Mouse (Mus musculus) Patski (cell line): Measurements from ENCODE around the gene Fbxo7. TPM values are rescaled to one million over a fixed set of nuclear protein-coding genes. Genes with fewer than 3 reads are reported as not detected.

Source experiments
- ATAC-seq: fragments of 100-300 bp; one replicate; pipeline ENCODE4 v1.8.0; 2021
- CTCF ChIA-PET: fragments of 350-600 bp; sonication (Branson Sonifier 250); formaldehyde crosslinking; loops from one replicate; lab custom pipeline; 2022; ENCODE audit warnings: inconsistent platforms; lab: Charles Lee
- POLR2A ChIA-PET: fragments of 350-600 bp; sonication (Branson Sonifier 250); formaldehyde crosslinking; loops from one replicate; lab custom pipeline; 2022; ENCODE audit warnings: antibody characterized with exemption, inconsistent platforms; lab: Charles Lee
- DNase-seq: peaks from one replicate; pipeline ENCODE4 v3.0.0-alpha.2; 2011; ENCODE audit warnings: low read depth, low spot score
- H3K27me3 ChIP-seq: fragments of 371-371 bp; one replicate; pipeline ENCODE4 v1.5.1; 2021
- CTCF ChIP-seq: fragments of 100-300 bp; IDR thresholded peaks from one replicate; pipeline ENCODE4 v1.5.1; 2021
- in situ Hi-C: fragments of 300-500 bp; cut with MboI; formaldehyde crosslinking; loops from 3 replicates; pipeline ENCODE4 v1.11.1; 2018; ENCODE audit warnings: low pct_unique_long_range_greater_than_20kb, mixed read lengths
- polyA plus RNA-seq: library from polyadenylated mRNA; unstranded; gene quantifications from one replicate; pipeline ENCODE4 v1.2.3, GENCODE M21; 2021

Gene Fbxo7
- polyA plus RNA-seq, 1 experiment from 2014 or later: 38.1 TPM

DNA sequence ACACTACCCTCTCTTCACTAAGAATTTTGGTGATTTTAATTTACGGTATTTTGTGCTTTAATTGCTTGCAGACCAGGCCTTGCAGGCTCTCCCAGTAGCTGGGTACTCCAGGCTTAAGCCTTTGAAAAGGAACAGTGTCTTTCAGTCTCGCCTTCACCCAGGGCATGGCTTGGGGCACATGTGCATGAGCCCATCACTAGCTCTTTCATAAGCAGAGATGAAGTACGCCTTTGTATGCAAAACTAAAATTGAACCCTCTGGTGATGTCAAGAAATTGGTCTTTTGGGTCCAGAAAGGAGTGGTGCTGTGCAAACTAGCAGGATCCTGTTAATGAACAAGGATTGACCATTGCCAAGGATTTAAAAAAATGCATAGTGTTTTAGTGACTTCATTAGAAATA lies 10.7 kb downstream of the Fbxo7 start:
- in situ Hi-C loops: no loop called here
- ATAC-seq: no peak
- CTCF ChIA-PET: interaction anchor here (1.5 to 2.3 kb wide), 2 partner anchors 10 to 28 kb away, joined by 4 to 6 read pairs; partner anchors contain the start of gene Fbxo7
- TF ChIP-seq CTCF: no peak
- DNase-seq: no peak
- H3K27me3 ChIP-seq: no peaks in the 10 kb centered on the region
- POLR2A ChIA-PET: no interaction called here

- ChIA-PET POLR2A (no interaction called here), CTCF (no interaction called here)
- TF ChIP-seq CTCF: no peak
- in situ Hi-C loops: no loop called here
- no peaks in the 10 kb centered on the region for H3K27me3 ChIP-seq
- no peak for DNase-seq
- ATAC-seq: no peak
Measured at GRCm38 (mm10) chr10:86034007-86034728, 12.4 kb downstream of the Fbxo7 start.

- ATAC-seq (no peak), DNase-seq (no peak)
- ChIA-PET CTCF (interaction anchor here (0.9 kb wide), 1 partner anchor 22 kb away, joined by 3 read pairs; the partner anchor contains the start of gene Fbxo7), POLR2A (no interaction called here)
- in situ Hi-C loops: no loop called here
- TF ChIP-seq CTCF: no peak
- H3K27me3 ChIP-seq: no peaks in the 10 kb centered on the region
Measured at GRCm38 (mm10) chr10:86043651-86044050, 21.9 kb downstream of the Fbxo7 start.

DNA sequence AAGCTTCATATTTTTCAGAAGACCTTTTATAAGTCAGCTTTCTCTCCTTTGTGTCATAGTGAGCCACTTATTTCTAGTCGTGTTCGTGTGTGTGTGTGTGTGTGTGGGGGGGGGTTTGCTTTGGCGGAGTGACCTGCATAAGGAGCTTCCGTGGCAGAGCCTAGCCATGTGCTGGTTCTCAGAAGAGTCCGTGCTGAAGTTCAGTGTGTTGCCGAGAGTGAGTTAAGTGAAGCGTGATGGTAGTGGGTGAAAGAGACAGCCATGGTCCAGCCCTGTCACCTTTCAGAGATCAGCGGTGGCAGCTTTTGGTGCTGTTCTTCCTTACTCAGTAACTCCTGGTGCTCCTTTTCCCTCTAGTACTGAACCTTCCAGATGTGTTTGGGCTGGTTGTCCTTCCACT lies 22.3 kb downstream of the Fbxo7 start:
- TF ChIP-seq CTCF: no peak
- DNase-seq (no peak), ATAC-seq (no peak)
- POLR2A ChIA-PET: no interaction called here
- CTCF ChIA-PET: interaction anchor here (0.9 kb wide), 1 partner anchor 22 kb away, joined by 3 read pairs; the partner anchor contains the start of gene Fbxo7
- in situ Hi-C loops: no loop called here
- H3K27me3 ChIP-seq: no peaks in the 10 kb centered on the region

DNA sequence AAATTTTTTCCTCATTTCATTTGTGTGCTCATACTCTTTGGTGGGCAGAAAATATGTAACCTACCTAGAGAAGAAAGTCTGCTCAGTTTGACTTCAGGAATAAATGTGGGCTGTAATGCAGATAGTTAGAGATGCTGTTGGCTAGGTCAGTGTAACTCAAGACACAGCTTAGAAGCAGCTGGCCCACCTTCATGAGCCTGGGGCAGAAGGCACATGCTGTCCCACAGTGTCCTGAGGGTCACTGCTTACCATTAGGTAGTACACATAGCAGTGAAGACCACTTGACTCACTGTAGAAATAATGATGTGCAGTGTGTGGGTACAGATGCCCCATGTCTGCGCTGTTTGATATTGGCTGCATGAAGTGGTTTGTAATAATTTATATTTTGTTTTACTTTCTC lies 24.6 kb downstream of the Fbxo7 start:
- no peaks in the 10 kb centered on the region for H3K27me3 ChIP-seq
- in situ Hi-C loops: no loop called here
- no peak for ATAC-seq
- no peak for TF ChIP-seq CTCF
- ChIA-PET POLR2A (interaction anchor here (0.6 kb wide), 1 partner anchor 935 kb away, joined by 4 read pairs; no protein-coding TSS in a partner anchor), CTCF (interaction anchor here (2.3 kb wide), 1 partner anchor 24 kb away, joined by 9 read pairs; the partner anchor contains the start of gene Fbxo7)
- DNase-seq: no peak

GRCm38 (mm10) chr10:86047786-86048185 lies 26.0 kb downstream of the Fbxo7 start:
- ATAC-seq (no peak), DNase-seq (no peak)
- in situ Hi-C loops: no loop called here
- no peak for TF ChIP-seq CTCF
- H3K27me3 ChIP-seq: no peaks in the 10 kb centered on the region
- ChIA-PET POLR2A (no interaction called here), CTCF (no interaction called here)

- no peak for DNase-seq
- no peaks in the 10 kb centered on the region for H3K27me3 ChIP-seq
- ATAC-seq: no peak
- ChIA-PET POLR2A (no interaction called here), CTCF (interaction anchor here (1.4 to 1.5 kb wide), 2 partner anchors 9 to 28 kb away, joined by 3 to 4 read pairs; no protein-coding TSS in a partner anchor)
- in situ Hi-C loops: no loop called here
- no peak for TF ChIP-seq CTCF
Measured at GRCm38 (mm10) chr10:86050522-86050921, 28.8 kb downstream of the Fbxo7 start.

- no peaks in the 10 kb centered on the region for H3K27me3 ChIP-seq
- ChIA-PET CTCF (interaction anchor here (1.2 to 1.4 kb wide), 2 partner anchors 9 to 31 kb away, joined by 3 to 6 read pairs; partner anchors contain the start of gene Fbxo7), POLR2A (interaction anchor here (0.6 to 1.0 kb wide), 2 partner anchors 15 to 25 kb away, joined by 3 read pairs; no protein-coding TSS in a partner anchor)
- DNase-seq (no peak), ATAC-seq (no peak)
- no peak for TF ChIP-seq CTCF
- in situ Hi-C loops: no loop called here
Measured at GRCm38 (mm10) chr10:86052818-86053522, 31.2 kb downstream of the Fbxo7 start.

DNA sequence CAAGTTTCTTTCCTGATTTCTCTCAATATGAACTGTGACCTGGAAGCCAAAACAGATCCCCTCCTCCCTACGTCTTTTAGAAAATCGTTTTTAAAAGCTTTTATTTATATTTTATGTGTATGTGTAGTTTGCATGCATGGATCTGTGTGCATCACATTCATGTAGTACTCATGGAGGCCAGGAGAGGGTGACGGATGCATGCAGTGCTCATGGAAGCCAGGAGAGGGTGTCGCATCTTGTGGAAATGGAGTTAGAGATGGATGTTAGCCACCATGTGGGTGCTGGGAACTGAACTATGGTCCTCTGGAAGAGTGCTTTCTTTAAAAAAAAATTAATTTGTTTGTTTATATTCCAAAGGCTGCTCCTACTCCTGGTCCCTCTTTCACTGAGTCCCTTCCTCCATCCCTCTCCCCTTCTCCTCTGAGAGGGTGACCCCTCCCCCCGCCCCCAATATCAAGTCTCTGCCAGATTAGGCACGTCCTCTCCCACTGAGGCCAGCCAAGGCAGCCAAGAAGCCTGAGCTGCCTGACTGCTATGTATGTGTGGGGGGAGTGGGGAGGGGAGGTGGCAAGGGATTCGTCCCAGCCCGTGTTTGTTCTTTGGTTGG lies 34.6 kb downstream of the Fbxo7 start:
- ATAC-seq: no peak
- no peak for DNase-seq
- ChIA-PET CTCF (interaction anchor here (1.6 kb wide), 1 partner anchor 9 kb away, joined by 5 read pairs; no protein-coding TSS in a partner anchor), POLR2A (interaction anchor here (0.7 to 1.1 kb wide), 3 partner anchors 14 to 246 kb away, joined by 3 to 5 read pairs (median 3); no protein-coding TSS in a partner anchor)
- in situ Hi-C loops: loop anchor here (5.0 kb wide), 1 partner anchor 84 kb away; no protein-coding TSS in a partner anchor
- peak; percentile 55 for TF ChIP-seq CTCF
- H3K27me3 ChIP-seq: no peaks in the 10 kb centered on the region

GRCm38 (mm10) chr10:86057286-86057685 lies 35.5 kb downstream of the Fbxo7 start:
- in situ Hi-C loops: loop anchor here (5.0 kb wide), 1 partner anchor 85 kb away; no protein-coding TSS in a partner anchor
- POLR2A ChIA-PET: interaction anchor here (0.7 kb wide), 1 partner anchor 15 kb away, joined by 5 read pairs; no protein-coding TSS in a partner anchor
- no peak for DNase-seq
- no peak for ATAC-seq
- CTCF ChIA-PET: no interaction called here
- H3K27me3 ChIP-seq: no peaks in the 10 kb centered on the region
- TF ChIP-seq CTCF: no peak
